Mouse (Mus musculus): ENCODE measurements at regions not wholly inside any gene's neighbourhood (a gene's known extent, or its start where the extent isn't known, plus 50 kb on each side); places are given as distances from the start of the nearest gene placed in this dataset.

DNA sequence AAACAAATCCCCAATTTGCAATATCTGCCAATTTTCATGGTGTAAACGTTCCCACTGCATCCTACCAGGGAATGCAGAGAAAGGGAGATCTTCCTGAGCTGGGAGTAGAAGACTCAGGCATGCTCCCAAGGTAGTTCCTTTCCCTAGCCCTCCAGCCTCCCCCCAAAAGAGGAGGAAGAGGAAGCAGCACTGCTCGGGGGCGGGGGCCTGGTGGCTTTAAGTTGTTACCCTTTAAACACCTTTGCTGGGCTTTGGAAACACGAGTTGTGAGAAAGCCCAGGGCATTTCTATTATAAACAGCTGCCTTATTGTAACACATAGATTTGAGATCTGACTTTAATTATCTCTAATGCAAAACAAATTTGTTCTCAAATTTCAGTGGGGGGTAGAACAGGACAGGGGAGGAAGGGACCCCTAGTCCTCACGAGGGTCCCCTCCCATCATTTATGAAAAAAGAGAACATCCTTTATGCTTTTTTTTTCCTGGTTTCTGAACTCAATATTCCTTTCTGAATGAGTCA is 87.4 kb upstream of the Gdnf start:
- H3K27ac ChIP-seq, result no peak overlapping the region
- no peaks in the 10 kb centered on the region for H3K9me3 ChIP-seq (replicated peaks)
- no peak for ATAC-seq (ENCODE audit: low FRiP score)
- no peak overlapping the region for H3K9ac ChIP-seq
- no peak overlapping the region for H3K4me3 ChIP-seq
- no peaks in the 10 kb centered on the region for H3K4me1 ChIP-seq
- H3K4me2 ChIP-seq (replicated peaks), result no peak overlapping the region
- H3K27me3 ChIP-seq, result no peaks in the 10 kb centered on the region
- no peaks in the 10 kb centered on the region for H3K36me3 ChIP-seq
- 49% methylated on average over 5 of the region's 5 CpGs for WGBS

DNA sequence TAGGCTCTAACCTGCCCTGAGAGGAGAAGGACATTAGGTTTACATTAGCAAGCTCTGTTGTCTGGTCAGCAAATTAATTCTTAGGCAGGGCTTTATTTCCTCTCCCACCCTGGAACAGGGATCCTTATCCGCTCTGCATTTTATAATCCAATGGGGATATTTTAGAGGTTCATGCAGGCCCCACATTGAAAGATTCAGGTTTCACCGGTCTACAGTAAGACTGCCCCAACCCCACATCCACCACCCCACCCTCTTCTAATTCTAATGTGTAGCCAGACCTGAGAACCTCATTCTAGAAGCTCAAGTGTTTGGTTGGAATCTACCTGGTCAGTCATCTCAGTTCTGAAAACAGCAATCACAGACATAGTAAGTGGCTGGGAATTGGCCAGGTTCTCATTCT is 86.9 kb upstream of the Gdnf start:
- H3K9ac ChIP-seq, result no peak overlapping the region
- no peaks in the 10 kb centered on the region for H3K27me3 ChIP-seq
- no peak overlapping the region for H3K4me2 ChIP-seq (replicated peaks)
- no peaks in the 10 kb centered on the region for H3K36me3 ChIP-seq
- no peak overlapping the region for H3K27ac ChIP-seq
- no peaks in the 10 kb centered on the region for H3K9me3 ChIP-seq (replicated peaks)
- ATAC-seq (ENCODE audit: low FRiP score), result no peak
- WGBS, result 90% methylated on average over 2 of the region's 2 CpGs
- H3K4me3 ChIP-seq, result no peak overlapping the region
- no peaks in the 10 kb centered on the region for H3K4me1 ChIP-seq

- H3K9ac ChIP-seq, result no peak overlapping the region
- no peak for ATAC-seq (ENCODE audit: low FRiP score)
These were observed 85.1 kb upstream of the Gdnf start for GRCm38 (mm10) chr15:7725505-7725904.

GRCm38 (mm10) chr15:7747586-7747985 is 63.1 kb upstream of the Gdnf start:
- ATAC-seq (ENCODE audit: low FRiP score), result no peak
- Histone ChIP-seq H3K4me1 (no peaks in the 10 kb centered on the region), H3K9me3 (replicated peaks) (no peaks in the 10 kb centered on the region), H3K9ac (no peak overlapping the region), H3K4me3 (no peak overlapping the region), H3K27ac (no peak overlapping the region), H3K4me2 (replicated peaks) (no peak overlapping the region), H3K27me3 (no peaks in the 10 kb centered on the region), H3K36me3 (no peaks in the 10 kb centered on the region)
- 80% methylated on average over 4 of the region's 4 CpGs for WGBS

More at GRCm38 (mm10) chr15:7725505-7725904, 85.1 kb upstream of the Gdnf start:
- Histone ChIP-seq H3K27me3 (no peaks in the 10 kb centered on the region), H3K4me2 (replicated peaks) (no peak overlapping the region), H3K4me3 (no peak overlapping the region), H3K36me3 (no peaks in the 10 kb centered on the region), H3K4me1 (no peaks in the 10 kb centered on the region), H3K9me3 (replicated peaks) (no peaks in the 10 kb centered on the region), H3K27ac (no peak overlapping the region)
- WGBS, result 66% methylated on average over 4 of the region's 4 CpGs

DNA sequence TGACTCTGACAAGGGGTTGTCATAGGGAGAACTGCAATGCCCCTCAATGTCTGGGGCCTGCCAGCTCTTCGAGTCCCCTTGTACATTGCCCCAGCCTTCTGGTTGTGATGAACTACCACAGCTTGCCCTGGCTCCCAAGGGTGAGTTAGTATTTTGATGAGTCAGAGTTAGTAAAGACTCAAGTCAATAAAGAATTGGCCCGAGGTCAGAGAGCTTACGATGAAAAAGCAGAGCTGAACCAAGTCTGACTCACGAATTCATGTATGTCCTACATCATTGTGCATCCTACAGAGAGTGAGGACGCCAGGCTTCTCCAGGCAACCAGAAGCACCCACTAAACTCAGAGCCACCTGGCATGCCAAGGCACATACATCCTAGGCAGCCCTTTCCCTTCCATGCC is 60.2 kb upstream of the Gdnf start:
- no peaks in the 10 kb centered on the region for H3K4me1 ChIP-seq
- no peak overlapping the region for H3K4me3 ChIP-seq
- no peaks in the 10 kb centered on the region for H3K9me3 ChIP-seq (replicated peaks)
- no peaks in the 10 kb centered on the region for H3K27me3 ChIP-seq
- H3K36me3 ChIP-seq, result no peaks in the 10 kb centered on the region
- H3K27ac ChIP-seq, result no peak overlapping the region
- 89% methylated on average over 5 of the region's 5 CpGs for WGBS
- no peak for ATAC-seq (ENCODE audit: low FRiP score)
- no peak overlapping the region for H3K9ac ChIP-seq
- H3K4me2 ChIP-seq (replicated peaks), result no peak overlapping the region
